Mouse (Mus musculus): Measurements from ENCODE around the gene Stk40.
"Not testable (repeated sequence)": the region's sequence is repeated elsewhere in the genome, so short reads cannot be mapped to it uniquely, and the experiment has no call there.

The Stk40 gene

GRCm38 (mm10) chr4:126155183-126155582 lies 51.4 kb downstream of the Stk40 start:
- DNase-seq (ENCODE audit: low spot score in 2 of 2) = no peak

DNA sequence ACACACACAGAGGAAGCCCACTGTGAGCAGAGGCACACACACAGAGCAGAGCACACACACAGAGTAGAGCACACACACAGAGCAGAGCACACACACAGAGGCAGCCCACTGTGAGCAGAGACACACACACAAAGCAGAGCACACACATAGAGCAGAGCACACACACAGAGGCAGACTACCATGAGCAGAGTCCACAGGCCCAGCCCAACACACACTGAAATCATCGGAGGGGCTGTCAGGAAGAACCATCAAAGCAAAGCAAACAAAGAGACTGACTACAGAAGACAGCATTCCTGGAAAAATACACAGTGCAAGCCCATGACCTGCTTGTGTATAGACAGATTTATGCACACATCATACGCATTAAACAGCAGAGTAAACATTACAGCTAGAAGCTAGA lies 52.1 kb downstream of the Stk40 start:
- DNase-seq (ENCODE audit: low spot score in 2 of 2) = no peak

DNA sequence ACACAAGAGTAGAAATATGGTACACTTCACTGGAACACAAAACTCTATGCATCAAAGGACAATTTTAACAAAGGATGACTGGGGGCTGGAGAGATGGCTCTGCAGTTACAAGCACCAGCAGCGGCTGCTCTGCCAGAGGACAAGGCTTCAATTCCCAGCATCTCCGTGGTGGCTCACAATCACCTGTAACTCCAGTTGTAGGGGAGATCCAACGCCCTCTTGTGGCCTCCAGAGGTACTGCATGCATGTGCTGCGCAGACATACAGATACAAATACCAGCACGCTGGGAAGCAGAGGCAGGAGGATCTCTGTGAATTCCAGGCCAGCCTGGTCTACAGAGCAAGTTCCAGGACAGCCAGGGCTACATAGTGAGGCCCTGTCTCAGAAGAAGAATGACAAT lies 52.9 kb downstream of the Stk40 start:
- DNase-seq (ENCODE audit: low spot score in 2 of 2) = no peak

DNA sequence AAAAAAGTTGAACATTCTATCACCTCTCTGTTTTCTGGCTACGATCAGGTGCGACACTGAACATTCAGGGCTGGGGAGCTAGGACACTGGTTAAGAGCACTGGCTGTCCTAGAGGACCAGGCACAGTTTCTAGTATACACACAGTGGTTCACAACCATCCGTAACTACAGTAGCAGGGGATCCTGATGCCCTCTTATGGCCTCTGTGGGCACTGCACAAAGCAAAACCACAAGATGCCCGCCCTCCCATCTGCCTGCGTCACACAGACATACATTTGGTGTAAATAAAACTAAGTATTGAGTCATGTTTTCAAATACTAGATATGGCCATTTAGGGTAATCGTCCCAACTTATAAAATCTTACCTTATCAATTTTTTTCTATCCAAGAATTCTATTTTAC lies 53.8 kb downstream of the Stk40 start:
- DNase-seq (ENCODE audit: low spot score in 2 of 2) = no peak

GRCm38 (mm10) chr4:126159455-126159854 lies 55.7 kb downstream of the Stk40 start:
- DNase-seq (ENCODE audit: low spot score in 2 of 2) = no peak

GRCm38 (mm10) chr4:126160981-126161380 lies 57.2 kb downstream of the Stk40 start:
- DNase-seq (ENCODE audit: low spot score in 2 of 2) = no peak

DNA sequence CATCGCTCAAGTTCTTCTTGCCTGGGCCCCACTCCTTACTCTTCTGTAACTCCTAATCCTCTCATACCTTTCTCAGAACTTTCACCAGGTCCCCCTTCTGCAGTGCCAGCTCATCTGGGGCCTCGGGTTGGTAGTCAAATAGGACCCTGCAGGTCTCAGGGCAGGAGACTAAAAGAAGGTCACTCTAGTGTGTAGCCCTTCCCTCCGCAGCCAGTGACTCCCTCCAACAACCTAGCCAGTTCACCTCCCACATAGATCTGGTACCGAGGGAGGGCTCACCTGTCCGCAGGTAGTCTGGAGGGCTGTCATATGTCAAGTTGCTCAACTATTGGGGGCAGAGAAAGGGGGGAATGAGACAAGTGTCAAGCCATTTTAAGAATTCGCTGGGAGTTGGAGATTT lies 57.7 kb downstream of the Stk40 start:
- no peak for DNase-seq (ENCODE audit: low spot score in 2 of 2)

DNA sequence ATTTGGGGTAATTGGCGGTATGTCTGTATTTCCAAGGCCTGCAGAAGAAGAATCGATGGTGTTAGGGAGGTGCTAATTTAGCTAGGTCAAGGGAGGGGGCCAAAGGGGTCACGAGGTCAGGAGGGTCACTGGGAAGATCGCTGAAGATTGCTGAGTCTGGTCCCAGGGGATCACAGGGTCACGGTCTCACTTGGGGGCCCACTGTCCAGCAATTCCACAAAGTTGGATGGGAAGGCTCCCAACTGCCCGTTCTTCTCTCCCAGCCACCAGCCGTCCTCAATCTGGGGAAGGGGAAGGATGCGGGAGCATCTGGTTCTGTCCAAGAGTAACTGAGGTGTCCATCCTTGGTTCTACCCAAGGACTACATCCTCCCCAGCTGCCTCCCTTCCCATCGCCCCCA lies 58.2 kb downstream of the Stk40 start:
- no peak for DNase-seq (ENCODE audit: low spot score in 2 of 2)

DNA sequence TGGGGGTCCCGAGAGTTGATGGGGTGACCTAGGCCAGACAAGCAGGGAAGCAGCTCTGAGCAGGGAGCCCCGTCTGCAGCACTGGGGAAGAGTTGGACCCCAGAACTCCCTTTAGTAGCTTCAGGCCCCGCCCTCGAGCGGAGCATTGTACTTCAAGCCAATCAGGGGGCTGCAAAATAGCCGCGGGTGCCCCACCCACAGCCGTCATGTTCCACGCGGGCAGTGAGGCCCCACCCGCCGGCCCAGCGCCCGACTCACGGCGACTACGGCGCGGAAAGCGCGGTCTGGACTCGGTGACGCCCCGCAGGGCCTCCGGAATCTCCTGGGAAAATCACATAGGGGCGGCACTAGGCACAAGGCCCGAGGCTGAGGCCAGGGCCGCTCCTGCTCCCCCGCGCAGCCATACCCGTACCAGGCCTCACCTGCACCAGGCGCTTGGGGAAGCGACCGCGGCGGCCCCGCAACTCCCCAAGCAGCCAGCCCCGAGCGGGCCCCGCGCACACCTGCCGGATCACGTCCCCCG lies 58.8 kb downstream of the Stk40 start:
- DNase-seq (ENCODE audit: low spot score in 2 of 2) = peak; percentile 71 to 75

DNA sequence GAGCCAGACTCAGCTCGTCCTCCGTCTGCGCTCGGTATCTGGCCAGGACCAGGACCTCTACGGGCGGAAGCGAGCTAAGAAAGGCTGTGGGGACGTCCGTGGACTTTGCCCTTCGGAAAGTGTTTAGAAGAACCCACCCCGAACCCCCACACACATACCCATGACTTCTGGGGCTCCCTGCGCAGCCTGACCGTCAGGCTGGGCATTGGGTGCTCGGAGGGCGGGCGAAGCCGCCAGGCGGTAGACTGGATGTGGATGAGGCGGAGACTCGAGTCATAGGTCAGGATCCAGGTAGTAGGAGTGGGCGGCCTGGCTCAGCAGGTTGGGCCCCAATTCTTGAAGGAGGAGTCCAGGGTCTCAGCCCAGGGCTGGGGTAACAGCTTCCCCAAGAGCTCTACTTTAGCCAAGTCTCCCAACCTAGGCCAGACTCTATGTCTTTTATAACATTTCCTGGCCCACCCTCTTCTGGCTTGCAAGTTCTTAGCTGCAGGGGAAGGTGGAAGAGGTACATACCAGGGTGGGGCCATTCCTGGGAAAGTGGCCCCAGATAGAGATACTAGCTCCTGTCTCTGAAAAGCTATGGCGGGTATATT lies 59.4 kb downstream of the Stk40 start, which contains the start of gene Sh3d21:
Gene Sh3d21, minus strand, starts transcription at position 425 of the 593 bp plus-strand sequence.
- DNase-seq (ENCODE audit: low spot score in 2 of 2) = no peak

- DNase-seq (ENCODE audit: low spot score in 2 of 2) = no peak
Observed at GRCm38 (mm10) chr4:126163685-126164084, 59.9 kb downstream of the Stk40 start.

GRCm38 (mm10) chr4:126165092-126165491 lies 61.3 kb downstream of the Stk40 start:
- DNase-seq (ENCODE audit: low spot score in 2 of 2) = not testable (repeated sequence)

DNA sequence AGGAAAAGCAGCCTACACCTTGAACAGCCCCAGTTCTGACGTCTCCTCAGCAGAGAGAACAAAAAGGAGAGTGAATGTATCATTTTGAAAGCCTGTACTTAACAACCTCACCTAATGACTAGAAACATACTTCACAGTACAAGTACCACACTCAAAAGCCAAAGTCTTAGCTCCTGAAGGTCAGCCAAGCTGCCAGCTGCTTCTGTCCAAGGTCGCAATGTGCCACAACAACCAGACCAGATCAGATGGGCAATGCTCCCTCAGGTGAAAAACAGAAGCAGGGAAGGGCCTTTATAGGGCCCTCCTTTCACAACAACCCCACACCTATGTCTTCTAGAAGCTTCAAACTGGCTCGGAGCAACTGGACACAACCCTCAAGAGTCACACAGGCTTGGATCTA lies 62.3 kb downstream of the Stk40 start:
- no peak for DNase-seq (ENCODE audit: low spot score in 2 of 2)

DNA sequence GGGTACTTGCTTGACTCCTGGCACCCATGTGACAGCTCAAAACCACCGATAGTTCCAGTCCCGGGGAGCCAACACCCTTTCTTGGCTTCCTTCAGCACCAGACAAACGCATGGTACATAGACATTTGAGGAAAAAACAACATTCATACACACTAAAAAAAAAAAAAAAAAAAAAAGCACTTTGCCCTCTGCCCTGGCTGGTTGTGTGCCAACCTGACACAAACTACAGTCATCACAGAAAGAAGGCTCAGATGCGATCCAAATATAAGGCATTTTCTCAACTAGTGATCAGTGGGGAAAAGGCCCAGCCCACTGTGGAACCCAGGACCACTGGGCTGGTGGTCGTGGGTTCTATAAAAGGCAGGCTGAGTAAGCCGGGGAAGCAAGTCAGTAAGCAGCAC lies 65.1 kb downstream of the Stk40 start:
- DNase-seq (ENCODE audit: low spot score in 2 of 2) = no peak

GRCm38 (mm10) chr4:126170737-126171136 lies 67.0 kb downstream of the Stk40 start:
- not testable (repeated sequence) for DNase-seq (ENCODE audit: low spot score in 2 of 2)

DNA sequence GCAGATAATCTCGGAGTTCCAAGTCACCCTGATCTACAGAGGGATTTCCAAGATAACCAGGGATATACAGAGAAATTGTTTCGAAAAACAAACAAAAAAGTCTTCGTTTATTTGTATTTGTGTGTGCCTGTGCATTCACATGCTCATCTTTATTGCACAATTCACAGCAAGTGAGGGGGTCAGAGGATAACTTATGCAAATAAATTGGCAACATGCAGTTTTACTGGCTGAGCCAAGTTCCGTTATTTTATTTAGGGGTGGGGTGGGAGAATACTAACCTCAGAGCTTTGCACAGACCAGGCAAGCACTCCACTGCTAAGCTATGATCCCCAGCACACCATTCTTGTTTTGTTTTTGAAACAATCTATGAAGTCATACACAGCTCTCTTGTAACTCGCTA lies 70.0 kb downstream of the Stk40 start:
- DNase-seq (ENCODE audit: low spot score in 2 of 2) = no peak

- not testable (repeated sequence) for DNase-seq (ENCODE audit: low spot score in 2 of 2)
Observed at GRCm38 (mm10) chr4:126175980-126176379, 72.2 kb downstream of the Stk40 start.

GRCm38 (mm10) chr4:126181170-126181957 lies 77.6 kb downstream of the Stk40 start:
- no peak for DNase-seq (ENCODE audit: low spot score in 2 of 2)

DNA sequence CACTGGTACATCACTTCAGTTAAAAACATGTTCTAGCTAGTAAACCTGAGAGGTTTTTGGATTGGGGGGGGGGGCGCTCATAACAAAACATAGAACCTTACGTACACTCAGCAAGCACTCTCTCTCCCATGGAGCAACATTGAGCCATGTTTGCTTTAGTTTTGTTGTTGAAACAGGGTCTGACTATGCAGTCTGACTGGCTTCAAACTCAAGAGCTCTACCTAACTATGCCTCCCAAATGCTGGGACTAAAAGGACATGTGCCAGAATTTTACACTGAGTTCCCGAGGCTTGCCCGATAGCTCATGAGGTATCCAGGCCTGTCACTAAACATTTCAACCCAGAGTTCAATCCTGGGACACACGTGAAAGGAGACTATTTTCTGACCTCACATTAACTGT lies 79.3 kb downstream of the Stk40 start:
- DNase-seq (ENCODE audit: low spot score in 2 of 2) = no peak

GRCm38 (mm10) chr4:126187096-126187495 lies 83.3 kb downstream of the Stk40 start:
- DNase-seq (ENCODE audit: low spot score in 2 of 2) = no peak

Measured in frontal cortex, postnatal 14 days (tissue).